Mouse (Mus musculus) left cerebral cortex, adult 2 months (tissue): ENCODE results near the gene Ccr1l1. TPM values are rescaled to one million over a fixed set of nuclear protein-coding genes. Genes with fewer than 3 reads are reported as not detected.

Experiments used
- DNase-seq, 2 experiments: peaks; one replicate each; pipeline ENCODE4 v3.0.0; 2021 to 2022; ENCODE audit warnings: low spot score in 2 of 2, mixed read lengths in 1 of 2; ENCODE audit errors: extremely low spot score in 1 of 2
- H3K27ac ChIP-seq: fragments of 200-600 bp; 2 replicates; pipeline ENCODE4 v1.8.1; 2022
- H3K4me3 ChIP-seq: fragments of 200-600 bp; 2 replicates; pipeline ENCODE4 v1.8.1; 2022
- CTCF ChIP-seq: fragments of 200-600 bp; IDR thresholded peaks from 2 replicates; pipeline ENCODE4 v1.8.1; 2022; ENCODE audit warnings: antibody characterized with exemption, mild to moderate bottlenecking, moderate library complexity
- intact Hi-C: fragments of 180-260 bp; cut with DNase I; formaldehyde crosslinking; loops from one replicate; pipeline ENCODE4 v1.15.1; 2025
- long read RNA-seq, 2 experiments: library from polyadenylated mRNA; stranded (forward); transcript quantifications; one replicate each; pipeline ENCODE4 v2.0.0; 2021; ENCODE audit warnings: borderline mapping rate in 2 of 2
- total RNA-seq, 2 experiments: library from RNA; stranded (reverse); gene quantifications; 2 replicates each; pipeline ENCODE4 v1.2.3; 2021

Ccr1l1 gene
- not detected for total RNA-seq
- long read RNA-seq, experiment 1: 0 reads
- long read RNA-seq, experiment 2: 0 reads

- DNase-seq: no peak
- H3K4me3 ChIP-seq: no peak within 1 kb of the TSS
- intact Hi-C loops: no loop called here
- H3K27ac ChIP-seq: no peak within 1 kb of the TSS
- TF ChIP-seq CTCF: no peak
Observed at GRCm38 (mm10) chr9:123978308-123978707, at the start of gene Ccr1l1. TSS of gene Ccr1l1 (minus strand) at chr9:123978408.

DNA sequence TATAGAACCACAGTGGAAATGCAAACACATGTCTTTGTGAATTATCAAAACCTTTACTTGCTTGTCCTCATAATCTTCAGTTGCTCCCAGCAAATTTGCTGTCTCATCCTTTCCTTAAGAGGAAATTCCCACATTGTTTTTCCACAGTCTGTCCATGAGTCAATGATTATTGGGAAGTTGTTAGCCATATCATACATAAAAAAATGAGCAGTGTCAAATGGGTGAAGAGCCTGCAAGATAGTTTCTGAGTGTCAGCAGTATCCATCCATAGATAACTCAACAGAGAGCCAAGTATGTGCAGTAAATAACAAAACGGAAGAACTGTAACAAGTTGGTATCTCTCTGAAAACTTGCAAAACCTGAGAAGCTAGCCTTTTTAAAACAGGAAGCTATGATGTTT is 43.5 kb upstream of the Ccr1l1 start, which contains the start of gene Ccr3:
Ccr3 (plus strand) TSS at position 301 of the 400 bp plus-strand sequence.
- no peak within 1 kb of the TSS for H3K4me3 ChIP-seq
- DNase-seq: no peak
- H3K27ac ChIP-seq: no peak within 1 kb of the TSS
- no peak for TF ChIP-seq CTCF
- intact Hi-C loops: no loop called here

DNA sequence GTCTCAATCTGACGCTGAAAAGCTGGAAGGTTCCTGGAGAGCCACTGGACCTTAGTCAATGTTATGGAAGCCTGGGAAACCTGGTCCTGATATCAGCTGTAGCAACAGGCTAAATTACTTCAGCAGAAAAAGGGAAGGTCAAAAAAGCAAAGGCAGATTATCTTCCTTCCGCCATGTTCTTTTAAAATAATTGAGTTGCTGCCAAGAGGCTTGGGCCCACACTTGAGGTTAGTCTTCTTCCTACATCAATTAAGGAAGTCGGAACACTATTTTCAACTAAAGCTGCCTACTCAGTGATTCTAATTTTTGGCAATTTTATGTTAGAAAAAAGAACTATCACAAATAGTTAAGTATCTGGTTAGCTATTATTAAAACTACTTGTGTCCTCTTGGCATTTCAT is 41.7 kb upstream of the Ccr1l1 start:
- TF ChIP-seq CTCF: no peak
- intact Hi-C loops: no loop called here
- Histone ChIP-seq H3K27ac (no peak overlapping the region), H3K4me3 (no peak overlapping the region)
- no peak for DNase-seq

GRCm38 (mm10) chr9:124016048-124016447 is 37.8 kb upstream of the Ccr1l1 start:
- DNase-seq: no peak
- Histone ChIP-seq H3K4me3 (no peak overlapping the region), H3K27ac (no peak overlapping the region)
- TF ChIP-seq CTCF: no peak
- intact Hi-C loops: no loop called here

DNA sequence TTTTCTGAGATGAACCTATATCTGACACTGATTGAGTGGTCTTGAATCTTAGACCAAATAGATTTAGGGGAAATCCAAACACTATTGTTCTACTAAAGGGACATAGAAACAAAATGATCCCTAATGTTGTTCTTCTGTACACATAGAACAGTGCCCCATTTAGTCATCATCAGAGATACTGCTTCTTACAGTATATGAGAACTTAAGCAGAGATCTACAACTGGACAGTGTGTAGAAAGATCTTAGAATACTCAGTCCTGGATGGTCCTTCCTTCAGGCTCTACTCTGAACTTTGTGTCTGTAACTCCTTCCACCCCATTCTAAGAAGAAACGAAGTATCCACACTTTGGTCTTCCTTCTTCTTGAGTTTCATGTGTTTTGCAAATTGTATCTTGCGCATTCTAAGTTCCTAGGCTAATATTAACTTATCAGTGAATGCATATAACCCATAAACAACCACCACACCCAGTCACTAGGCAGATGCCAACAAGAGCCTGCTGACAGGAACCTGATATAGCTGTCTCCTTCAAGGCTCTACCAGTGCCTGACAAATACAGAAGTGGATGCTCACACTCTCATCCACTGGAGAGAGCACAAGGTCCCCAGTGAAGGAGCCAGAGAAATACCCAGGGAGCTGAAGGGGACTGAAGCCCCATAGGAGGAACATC is 36.9 kb upstream of the Ccr1l1 start:
- DNase-seq: no peak
- intact Hi-C loops: no loop called here
- Histone ChIP-seq H3K27ac (no peak overlapping the region), H3K4me3 (no peak overlapping the region)
- TF ChIP-seq CTCF: no peak

- intact Hi-C loops: no loop called here
- Histone ChIP-seq H3K4me3 (no peak overlapping the region), H3K27ac (no peak overlapping the region)
- no peak for TF ChIP-seq CTCF
- DNase-seq: no peak
Observed at GRCm38 (mm10) chr9:124013270-124013669, 35.1 kb upstream of the Ccr1l1 start.

GRCm38 (mm10) chr9:124012691-124013090 is 34.5 kb upstream of the Ccr1l1 start:
- Histone ChIP-seq H3K27ac (no peak overlapping the region), H3K4me3 (no peak overlapping the region)
- no peak for TF ChIP-seq CTCF
- intact Hi-C loops: no loop called here
- DNase-seq: no peak

GRCm38 (mm10) chr9:123999784-124000183 is 21.6 kb upstream of the Ccr1l1 start:
- DNase-seq: no peak
- intact Hi-C loops: no loop called here
- no peak overlapping the region for H3K4me3 ChIP-seq
- no peak for TF ChIP-seq CTCF
- H3K27ac ChIP-seq: no peak overlapping the region

GRCm38 (mm10) chr9:123997719-123998118 is 19.5 kb upstream of the Ccr1l1 start:
- TF ChIP-seq CTCF: no peak
- Histone ChIP-seq H3K4me3 (no peak overlapping the region), H3K27ac (no peak overlapping the region)
- intact Hi-C loops: no loop called here
- DNase-seq: no peak

DNA sequence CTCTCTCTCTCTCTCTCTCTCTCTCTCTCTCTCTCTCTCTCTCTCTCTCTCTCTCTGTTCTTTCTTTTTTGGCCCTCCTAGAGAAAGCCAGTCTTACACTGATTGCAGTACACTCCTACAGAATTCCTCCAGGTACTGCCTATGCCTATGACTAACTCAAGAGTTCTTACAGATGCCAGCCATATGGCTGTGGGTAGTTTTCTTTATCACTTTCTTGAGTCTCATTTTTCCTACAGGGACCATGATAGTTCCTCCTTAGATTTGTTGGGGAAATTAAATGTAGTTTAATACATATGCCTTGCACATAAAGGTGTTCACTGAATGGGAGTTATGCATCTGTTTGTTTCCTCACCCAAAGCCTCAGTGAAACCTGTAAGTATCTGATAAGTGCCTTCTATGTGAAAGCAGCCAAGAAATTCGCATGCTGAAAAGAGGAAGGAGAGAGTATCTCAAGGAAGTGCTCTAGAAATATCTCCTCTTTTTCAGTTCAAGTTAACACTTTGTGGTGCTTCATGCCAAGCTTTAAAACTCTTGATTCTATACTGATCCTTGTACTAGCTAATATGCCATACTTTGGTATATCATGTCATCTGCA is 13.2 kb upstream of the Ccr1l1 start:
- no peak for DNase-seq
- intact Hi-C loops: no loop called here

DNA sequence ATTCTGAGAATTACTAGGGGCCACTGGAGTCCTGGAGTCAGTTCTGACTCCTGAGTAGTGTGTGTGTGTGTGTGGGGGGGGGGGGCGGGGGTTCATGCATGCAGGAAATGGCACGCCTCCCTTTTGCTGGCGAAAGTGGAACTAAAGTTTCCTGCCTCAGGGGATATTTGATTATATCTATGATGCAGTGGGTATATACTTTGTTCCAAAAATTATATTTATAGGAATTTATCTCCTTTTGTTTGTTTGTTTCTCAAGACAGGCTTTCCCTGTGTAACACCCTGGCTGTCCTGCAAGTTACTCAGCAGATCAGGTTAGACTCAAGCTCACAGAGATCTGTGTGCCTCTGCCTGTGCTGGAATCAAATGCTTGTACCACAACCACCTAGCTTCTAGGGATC is 11.5 kb upstream of the Ccr1l1 start:
- H3K27ac ChIP-seq: peak overlapping the region; percentile 19; the same call in 1 of the 2 replicates
- intact Hi-C loops: no loop called here

More for the DNA sequence above, 13.2 kb upstream of the Ccr1l1 start:
- TF ChIP-seq CTCF: no peak
- peak overlapping the region; percentile 64 for H3K27ac ChIP-seq
- no peak overlapping the region for H3K4me3 ChIP-seq

GRCm38 (mm10) chr9:123986217-123986616 is 8.0 kb upstream of the Ccr1l1 start:
- DNase-seq: peak in 1 of 2 experiments; percentile 8
- intact Hi-C loops: loop anchor here (1.0 kb wide), 1 partner anchor 141 kb away; no protein-coding TSS in a partner anchor
- no peak overlapping the region for H3K4me3 ChIP-seq
- no peak overlapping the region for H3K27ac ChIP-seq
- TF ChIP-seq CTCF: peak; percentile 41

More for the DNA sequence above, 11.5 kb upstream of the Ccr1l1 start:
- H3K4me3 ChIP-seq: no peak overlapping the region
- no peak for DNase-seq
- no peak for TF ChIP-seq CTCF

GRCm38 (mm10) chr9:123984943-123985342 is 6.7 kb upstream of the Ccr1l1 start:
- no peak for DNase-seq
- H3K27ac ChIP-seq: no peak overlapping the region
- TF ChIP-seq CTCF: no peak
- H3K4me3 ChIP-seq: no peak overlapping the region
- intact Hi-C loops: no loop called here
